Mouse (Mus musculus) embryonic fibroblast, embryonic 13.5 days (primary cell): ENCODE results near the gene Foxa3. TPM values are rescaled to one million over a fixed set of nuclear protein-coding genes. Genes with fewer than 3 reads are reported as not detected.
A peak's percentile ranks its signal among the peaks of the same experiment; 100 is the strongest.

Experiments used
- H3K27ac ChIP-seq: 2 replicates; pipeline ENCODE4 v1.5.1; 2012; ENCODE audit warnings: low read length, control low read depth, inconsistent platforms; ENCODE audit not compliant: insufficient read depth
- H3K4me1 ChIP-seq: 2 replicates; pipeline ENCODE4 v1.6.1; 2011; ENCODE audit warnings: low read length; ENCODE audit not compliant: control insufficient read depth, insufficient read depth
- H3K4me3 ChIP-seq: 2 replicates; pipeline ENCODE4 v1.5.1; 2011; ENCODE audit warnings: mild to moderate bottlenecking, control low read depth, low read length; ENCODE audit not compliant: insufficient read depth
- CTCF ChIP-seq: IDR thresholded peaks from 2 replicates; pipeline ENCODE4 v1.5.1; 2011; ENCODE audit warnings: mild to moderate bottlenecking, control low read depth, low read length, moderate library complexity, borderline replicate concordance; ENCODE audit not compliant: insufficient read depth
- POLR2A ChIP-seq: IDR thresholded peaks from 2 replicates; pipeline ENCODE4 v1.6.1; 2011; ENCODE audit warnings: low read depth, mild to moderate bottlenecking, control low read depth, low read length, moderate library complexity
- polyA plus RNA-seq: library from polyadenylated mRNA; stranded (reverse); fragments of >200 nt; gene quantifications from 2 replicates; pipeline ENCODE4 v1.2.4, GENCODE M21; 2011; ENCODE audit warnings: low read depth; ENCODE audit not compliant: missing spikeins, insufficient read length

Gene Foxa3
- polyA plus RNA-seq, 1 experiment = not detected

GRCm38 (mm10) chr7:19002115-19002514 lies 21.2 kb downstream of the Foxa3 start:
- TF ChIP-seq CTCF (no peak), POLR2A (no peak; the same call in 1 of the 2 replicates)
- Histone ChIP-seq H3K4me3 (no peak overlapping the region), H3K27ac (no peak overlapping the region), H3K4me1 (peaks cover 5% of the 10 kb centered on the region; the same call in 1 of the 2 replicates)

DNA sequence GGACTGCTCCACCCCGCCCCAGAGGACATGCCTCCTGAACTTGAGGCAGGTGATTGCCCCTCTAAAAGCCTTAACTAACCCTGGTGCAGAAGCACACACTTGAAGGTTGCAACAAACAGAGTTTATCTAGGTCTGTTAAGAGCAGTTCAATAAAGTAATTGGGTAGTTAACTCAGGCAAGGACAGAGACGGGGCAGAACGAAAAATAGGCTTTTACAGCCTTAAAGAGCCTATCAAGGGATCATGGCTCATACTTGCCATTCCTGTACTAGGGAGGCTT lies 21.6 kb downstream of the Foxa3 start:
- Histone ChIP-seq H3K4me1 (peaks cover 5% of the 10 kb centered on the region; the same call in 1 of the 2 replicates), H3K4me3 (no peak overlapping the region), H3K27ac (no peak overlapping the region)
- TF ChIP-seq POLR2A (no peak), CTCF (no peak)

DNA sequence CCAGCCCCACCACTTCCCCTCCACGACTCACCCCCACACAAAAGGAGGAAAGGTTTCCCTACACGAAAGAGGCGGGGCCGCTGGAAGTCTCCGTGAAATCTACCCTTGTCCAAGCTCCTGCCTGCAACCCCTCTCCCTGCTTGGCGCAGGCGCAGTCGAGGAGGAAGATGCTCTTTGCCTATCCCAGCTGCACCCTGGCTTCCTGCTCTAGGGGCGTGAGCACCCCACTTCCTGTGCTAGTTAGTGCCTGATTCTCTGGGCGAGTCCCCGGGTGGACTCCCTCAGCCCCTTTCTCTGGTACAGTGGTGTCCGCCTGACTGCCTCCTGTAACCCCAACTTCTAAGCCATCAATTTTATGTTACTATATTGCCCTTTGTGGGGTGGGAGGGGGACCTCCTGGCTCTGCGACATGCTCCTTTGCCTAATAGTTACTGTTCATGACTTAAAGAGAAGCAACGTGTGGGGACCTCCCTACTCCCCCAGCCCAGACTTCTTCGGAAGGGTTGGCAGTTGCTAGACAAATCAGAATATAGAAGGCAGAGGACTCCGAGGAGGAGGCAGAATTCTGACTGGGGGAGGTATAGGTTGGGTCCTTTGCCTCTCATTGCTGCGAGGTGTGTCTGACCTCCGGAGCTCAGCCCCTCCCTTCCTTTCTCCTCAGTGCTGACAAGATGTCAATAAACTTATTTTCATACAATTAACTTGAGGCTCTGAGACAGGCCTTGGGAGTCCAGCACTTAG lies 22.1 kb downstream of the Foxa3 start:
- Histone ChIP-seq H3K4me3 (no peak overlapping the region), H3K27ac (no peak overlapping the region), H3K4me1 (peaks cover 5% of the 10 kb centered on the region; the same call in 1 of the 2 replicates)
- TF ChIP-seq POLR2A (no peak), CTCF (no peak)

GRCm38 (mm10) chr7:19000421-19000820 lies 22.9 kb downstream of the Foxa3 start:
- no peak for TF ChIP-seq POLR2A
- no peak for TF ChIP-seq CTCF
- peaks cover 2% of the 10 kb centered on the region; the same call in 1 of the 2 replicates for H3K4me1 ChIP-seq
- no peak overlapping the region for H3K4me3 ChIP-seq
- H3K27ac ChIP-seq = no peak overlapping the region

- TF ChIP-seq POLR2A (no peak), CTCF (no peak)
Observed at GRCm38 (mm10) chr7:18998835-18999234, 24.5 kb downstream of the Foxa3 start.

DNA sequence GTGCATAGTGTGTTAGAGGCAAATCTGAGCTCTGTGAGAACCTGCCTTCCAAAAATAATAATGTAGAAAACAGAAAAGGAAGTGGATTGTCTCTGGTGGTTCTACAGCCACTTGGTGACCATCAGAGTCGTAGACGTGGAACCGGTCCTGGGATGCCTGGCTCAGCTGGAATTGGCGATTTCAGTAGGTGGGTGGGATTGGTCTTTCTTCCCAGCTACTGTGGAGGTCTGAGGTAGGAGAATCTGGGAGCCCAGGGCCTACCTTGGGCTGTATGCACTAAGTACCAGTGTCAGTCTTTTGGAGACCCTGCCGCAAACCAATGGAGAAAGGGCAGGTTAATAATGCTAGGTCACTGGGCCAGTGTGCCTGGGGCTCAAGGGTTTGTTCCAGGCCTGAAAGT lies 30.3 kb downstream of the Foxa3 start:
- no peak for TF ChIP-seq POLR2A
- TF ChIP-seq CTCF = no peak
- peak overlapping the region; percentile 69; the same call in 1 of the 2 replicates for H3K4me3 ChIP-seq

More at GRCm38 (mm10) chr7:18998835-18999234, 24.5 kb downstream of the Foxa3 start:
- Histone ChIP-seq H3K27ac (no peak overlapping the region), H3K4me3 (no peak overlapping the region), H3K4me1 (no peaks in the 10 kb centered on the region)

DNA sequence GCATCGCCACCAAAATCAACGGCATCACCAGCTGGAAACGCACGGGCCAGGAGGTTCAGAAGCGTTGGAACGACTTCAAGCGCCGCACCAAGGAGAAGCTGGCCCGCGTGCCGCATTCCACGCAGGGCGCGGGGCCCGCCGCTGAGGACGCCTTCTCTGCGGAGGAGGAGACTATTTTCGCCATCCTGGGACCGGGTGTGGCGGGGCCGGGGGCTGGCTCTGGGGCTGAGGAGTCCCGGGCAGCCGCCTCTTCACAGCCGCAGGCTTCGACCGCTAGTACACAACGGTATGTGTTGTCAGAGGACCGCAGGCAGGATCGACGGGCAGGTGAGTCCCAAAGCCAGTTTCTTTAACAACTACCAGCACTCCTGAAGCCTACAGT lies 31.1 kb downstream of the Foxa3 start:
- H3K27ac ChIP-seq = no peak overlapping the region
- peak overlapping the region; percentile 69 for H3K4me3 ChIP-seq
- no peak for TF ChIP-seq CTCF
- peak; percentile 37; the same call in 1 of the 2 replicates for TF ChIP-seq POLR2A
- H3K4me1 ChIP-seq = no peaks in the 10 kb centered on the region

More for the DNA sequence above, 30.3 kb downstream of the Foxa3 start:
- H3K27ac ChIP-seq = no peak overlapping the region
- no peaks in the 10 kb centered on the region for H3K4me1 ChIP-seq

DNA sequence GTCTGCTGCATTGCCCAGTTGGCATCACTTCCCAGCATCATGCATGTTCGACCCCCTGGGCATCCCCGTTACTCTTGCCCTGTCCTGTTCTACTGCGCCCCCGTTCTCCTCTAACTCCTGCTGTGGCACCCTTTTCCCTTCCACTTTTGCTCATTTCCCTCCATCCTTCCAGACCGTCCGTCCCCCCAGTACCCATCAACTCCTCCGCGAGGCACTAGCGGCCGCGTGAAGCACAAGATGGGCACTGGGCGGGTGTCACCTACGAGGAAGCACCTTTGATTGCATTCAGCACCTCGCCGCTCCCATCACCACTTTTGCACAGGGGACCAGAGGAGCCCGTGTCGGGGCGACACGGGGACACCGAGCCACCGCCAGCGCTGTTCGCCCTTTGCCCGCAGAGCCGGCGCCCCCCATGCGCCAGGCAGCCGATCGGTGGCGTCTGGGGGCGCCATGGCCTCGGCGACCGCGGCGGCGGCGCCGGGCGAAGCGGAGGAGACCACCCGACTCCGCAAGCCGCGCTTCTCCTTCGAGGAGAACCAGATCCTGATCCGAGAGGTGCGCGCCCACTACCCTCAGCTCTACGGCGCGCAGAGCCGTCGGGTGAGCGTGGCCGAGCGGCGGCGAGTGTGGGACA lies 31.6 kb downstream of the Foxa3 start:
- TF ChIP-seq POLR2A (no peak), CTCF (no peak)
- Histone ChIP-seq H3K4me3 (peak overlapping the region; percentile 69), H3K4me1 (no peaks in the 10 kb centered on the region), H3K27ac (no peak overlapping the region)

DNA sequence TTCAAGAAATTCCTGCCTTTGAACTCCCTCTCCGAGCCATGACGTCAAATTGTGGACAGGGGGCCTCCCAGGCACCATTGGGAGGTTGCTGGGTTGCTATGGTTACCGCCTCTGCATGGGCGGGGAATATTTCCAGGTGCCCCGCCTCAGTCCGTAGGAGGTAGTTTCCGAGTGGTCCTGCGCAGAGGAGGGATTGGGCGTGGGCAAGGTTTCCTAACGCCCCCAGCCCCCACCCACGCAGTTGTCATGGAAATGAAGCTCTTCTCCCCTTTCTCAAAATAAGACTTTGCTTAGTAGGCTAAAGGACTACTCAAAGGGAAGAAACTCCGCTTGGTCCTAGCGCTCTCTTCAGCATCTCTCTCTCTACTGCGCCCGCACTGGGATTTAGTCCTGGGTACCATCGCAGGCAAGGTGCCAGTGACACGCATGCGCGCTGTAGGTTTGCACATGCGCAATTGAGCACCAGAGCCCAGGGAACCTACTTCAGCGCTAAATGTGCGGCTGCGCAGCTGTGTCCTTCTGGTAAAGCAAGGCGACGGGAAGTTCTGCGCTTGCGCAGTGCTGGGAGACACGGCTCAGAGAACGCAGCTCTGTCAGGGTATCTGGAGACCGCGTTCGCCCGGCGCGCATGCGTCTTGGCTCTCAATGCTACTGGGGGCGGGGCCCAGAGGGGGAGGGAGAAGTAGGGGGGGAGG lies 32.6 kb downstream of the Foxa3 start, which contains the start of gene Mypop:
Mypop (plus strand) TSS at position 645 of the 695 bp plus-strand sequence.
- peak within 1 kb of the TSS; percentile 76 for H3K27ac ChIP-seq
- H3K4me1 ChIP-seq = no peaks in the 10 kb centered on the region
- peak within 1 kb of the TSS; percentile 69 for H3K4me3 ChIP-seq
- no peak for TF ChIP-seq CTCF
- TF ChIP-seq POLR2A = peak; percentile 79
